Mouse (Mus musculus) liver, embryonic 14.5 days (tissue): ENCODE measurements at regions not wholly inside any gene's neighbourhood (a gene's known extent, or its start where the extent isn't known, plus 50 kb on each side); places are given as distances from the start of the nearest gene placed in this dataset.

Experiments
- CTCF ChIP-seq: IDR thresholded peaks from 2 replicates; pipeline ENCODE4 v1.5.1; 2016; ENCODE audit warnings: antibody characterized with exemption, low read depth, control low read depth
- EP300 ChIP-seq: IDR thresholded peaks from 2 replicates; pipeline ENCODE4 v1.6.1; 2016; ENCODE audit warnings: antibody characterized with exemption, low read depth

GRCm38 (mm10) chr11:31779267-31779666 is 92.7 kb upstream of the Cpeb4 start:
- TF ChIP-seq CTCF (peak; percentile 33; the same call in 1 of the 2 replicates), EP300 (no peak)
